Mouse (Mus musculus) hindbrain, embryonic 12.5 days (tissue): Measurements from ENCODE around the gene Wdr70. TPM values are rescaled to one million over a fixed set of nuclear protein-coding genes. Genes with fewer than 3 reads are reported as not detected.
"Not testable (repeated sequence)": the region's sequence is repeated elsewhere in the genome, so short reads cannot be mapped to it uniquely, and the experiment has no call there.

Experiments used
- ATAC-seq: fragments of 200-750 bp; cut with Nextera tagmentation; 2 replicates; pipeline ENCODE4 v1.8.0; 2017; ENCODE audit warnings: moderate TSS enrichment; ENCODE audit not compliant: low FRiP score
- H3K27ac ChIP-seq: fragments of 300-500 bp; sonication (generic); 2 replicates; pipeline ENCODE4 v1.5.1; 2016; ENCODE audit warnings: mild to moderate bottlenecking
- H3K27me3 ChIP-seq: fragments of 300-500 bp; sonication (generic); 2 replicates; pipeline ENCODE4 v1.6.1; 2016; ENCODE audit warnings: mild to moderate bottlenecking
- H3K36me3 ChIP-seq: fragments of 300-500 bp; sonication (generic); 2 replicates; pipeline ENCODE4 v1.6.1; 2016; ENCODE audit warnings: mild to moderate bottlenecking
- H3K4me1 ChIP-seq: fragments of 300-500 bp; sonication (generic); 2 replicates; pipeline ENCODE4 v1.6.1; 2016
- H3K4me2 ChIP-seq: fragments of 300-500 bp; sonication (generic); replicated peaks from 2 replicates; pipeline ENCODE4 v1.6.1; 2016; ENCODE audit warnings: mild to moderate bottlenecking
- H3K4me3 ChIP-seq: fragments of 300-500 bp; sonication (generic); 2 replicates; pipeline ENCODE4 v1.5.1; 2016; ENCODE audit warnings: mild to moderate bottlenecking
- H3K9ac ChIP-seq: fragments of 300-500 bp; sonication (generic); 2 replicates; pipeline ENCODE4 v1.6.1; 2016; ENCODE audit warnings: mild to moderate bottlenecking, moderate library complexity
- H3K9me3 ChIP-seq: fragments of 300-500 bp; sonication (generic); replicated peaks from 2 replicates; pipeline ENCODE4 v1.6.1; 2016; ENCODE audit warnings: mild to moderate bottlenecking
- WGBS: fragments of 180-500 bp; shearing (Covaris S2); methylation state at CpG from one replicate; pipeline ENCODE4 v1.1.7; 2016; 5-methylcytosine and 5-hydroxymethylcytosine counted together
- polyA plus RNA-seq: library from polyadenylated mRNA; unstranded; fragments of >200 nt; fragmentation: Nextera tagmentation; extraction: Ambion mirVana; gene quantifications from 2 replicates; pipeline ENCODE4 v1.2.1, GENCODE M21; 2016

Gene Wdr70
- polyA plus RNA-seq, 1 experiment from 2014 or later, result 64.4 TPM

DNA sequence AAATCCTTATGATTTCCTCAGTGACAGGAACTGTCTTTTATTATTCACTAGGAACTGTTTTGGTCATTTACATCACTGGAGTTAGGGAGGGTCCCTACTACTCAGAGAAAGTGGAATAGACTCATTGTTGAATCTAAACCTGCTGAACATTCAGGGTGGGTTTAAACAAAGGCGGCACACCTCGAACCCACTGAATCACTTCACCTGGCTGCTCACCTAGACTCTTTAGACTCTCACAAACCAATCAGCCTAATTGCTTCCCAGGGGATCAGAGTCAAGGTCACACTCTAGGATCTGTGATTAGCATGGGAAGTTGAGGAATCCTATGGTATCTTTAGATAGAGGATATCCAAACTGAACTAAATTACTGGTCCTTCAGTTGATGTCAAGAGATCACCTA is 8.3 kb downstream of the Wdr70 start:
- Histone ChIP-seq H3K9ac (no peak overlapping the region), H3K4me2 (no peak overlapping the region), H3K4me3 (no peak overlapping the region), H3K27me3 (no peaks in the 10 kb centered on the region), H3K4me1 (no peaks in the 10 kb centered on the region), H3K27ac (no peak overlapping the region), H3K36me3 (peaks cover 38% of the 10 kb centered on the region), H3K9me3 (no peaks in the 10 kb centered on the region)
- ATAC-seq, result no peak
- WGBS, result 94% methylated on average over 2 of the region's 2 CpGs

GRCm38 (mm10) chr15:8088715-8089114 is 10.3 kb downstream of the Wdr70 start:
- H3K27me3 ChIP-seq, result no peaks in the 10 kb centered on the region
- H3K9ac ChIP-seq, result no peak overlapping the region
- no peak overlapping the region for H3K27ac ChIP-seq
- no peaks in the 10 kb centered on the region for H3K4me1 ChIP-seq
- peaks cover 25% of the 10 kb centered on the region for H3K36me3 ChIP-seq
- H3K9me3 ChIP-seq, result no peaks in the 10 kb centered on the region
- no peak for ATAC-seq
- 91% methylated on average over 3 of the region's 3 CpGs for WGBS
- no peak overlapping the region for H3K4me3 ChIP-seq
- H3K4me2 ChIP-seq, result no peak overlapping the region

DNA sequence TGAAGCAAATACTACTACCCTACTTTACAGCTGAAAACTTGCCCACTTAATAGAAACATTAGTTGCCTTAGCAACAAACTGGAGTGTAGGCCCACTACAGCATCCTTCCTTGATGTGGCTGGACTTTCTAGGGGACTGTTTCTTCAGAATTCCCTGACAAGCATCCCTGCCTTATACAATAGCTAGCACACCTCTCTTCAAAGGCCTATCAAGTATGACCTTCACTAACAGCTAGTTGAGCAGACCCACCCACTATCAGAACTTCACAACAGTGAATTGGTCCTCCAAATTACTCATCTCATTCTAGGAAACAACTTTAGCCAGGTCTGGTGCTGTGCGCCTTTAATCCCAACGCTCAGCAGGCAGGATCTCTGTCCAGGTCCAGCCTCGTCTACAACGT is 11.7 kb downstream of the Wdr70 start:
- Histone ChIP-seq H3K27me3 (no peaks in the 10 kb centered on the region), H3K4me2 (no peak overlapping the region), H3K9ac (no peak overlapping the region), H3K4me1 (no peaks in the 10 kb centered on the region), H3K36me3 (peaks cover 17% of the 10 kb centered on the region), H3K9me3 (no peaks in the 10 kb centered on the region), H3K4me3 (no peak overlapping the region), H3K27ac (no peak overlapping the region)
- 91% methylated on average over 4 of the region's 4 CpGs for WGBS
- no peak for ATAC-seq

DNA sequence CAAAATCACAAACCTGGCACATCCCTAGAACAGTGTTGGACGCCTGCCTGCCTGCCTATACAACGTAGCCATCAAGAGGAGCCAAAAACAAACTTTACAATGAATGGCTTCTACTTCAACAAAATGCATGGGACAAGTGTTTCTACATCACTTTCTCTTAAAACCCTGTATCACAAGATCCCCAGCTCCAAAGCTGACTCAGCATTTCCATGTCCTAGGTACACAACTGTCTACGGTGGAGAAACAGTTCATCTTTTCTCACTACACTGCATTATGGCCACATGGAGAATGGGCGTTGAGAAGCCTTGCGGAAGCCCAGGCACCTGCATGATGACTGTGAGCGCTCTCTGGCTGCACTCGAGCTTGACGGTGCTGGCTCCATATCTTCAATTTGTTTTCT is 16.9 kb downstream of the Wdr70 start:
- Histone ChIP-seq H3K9me3 (no peaks in the 10 kb centered on the region), H3K27ac (no peak overlapping the region), H3K9ac (no peak overlapping the region), H3K27me3 (no peaks in the 10 kb centered on the region), H3K4me2 (no peak overlapping the region), H3K4me1 (no peaks in the 10 kb centered on the region), H3K36me3 (peaks cover 24% of the 10 kb centered on the region), H3K4me3 (no peak overlapping the region)
- 95% methylated on average over 8 of the region's 8 CpGs for WGBS
- no peak for ATAC-seq

DNA sequence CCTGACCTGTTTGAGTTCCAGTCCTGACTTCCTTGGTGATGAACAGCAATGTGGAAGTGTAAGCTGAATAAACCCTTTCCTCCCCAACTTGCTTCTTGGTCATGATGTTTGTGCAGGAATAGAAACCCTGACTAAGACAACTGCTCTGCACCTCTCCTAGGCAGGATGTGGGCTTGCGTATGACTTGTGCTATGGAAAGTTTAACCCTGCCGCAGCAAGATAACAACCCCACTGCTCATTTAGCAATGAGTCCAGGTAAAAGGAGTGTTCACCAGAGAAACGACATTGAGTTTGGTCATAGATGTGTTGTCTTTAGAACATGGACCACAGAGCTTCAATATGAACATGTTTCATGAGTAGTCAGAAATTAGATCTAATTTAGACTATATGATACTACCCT is 25.9 kb downstream of the Wdr70 start:
- peaks cover 46% of the 10 kb centered on the region for H3K36me3 ChIP-seq
- not testable (repeated sequence) for H3K27me3 ChIP-seq, H3K27ac ChIP-seq, H3K9me3 ChIP-seq, ATAC-seq, H3K9ac ChIP-seq, H3K4me1 ChIP-seq, H3K4me3 ChIP-seq, H3K4me2 ChIP-seq
- WGBS, result 98% methylated on average over 3 of the region's 3 CpGs

- Histone ChIP-seq H3K27ac (no peak overlapping the region), H3K4me1 (no peaks in the 10 kb centered on the region), H3K9me3 (no peaks in the 10 kb centered on the region), H3K4me2 (no peak overlapping the region), H3K4me3 (no peak overlapping the region), H3K27me3 (no peaks in the 10 kb centered on the region), H3K36me3 (peaks cover 14% of the 10 kb centered on the region), H3K9ac (no peak overlapping the region)
- no peak for ATAC-seq
- WGBS, result 86% methylated on average over 6 of the region's 6 CpGs
These were observed 33.8 kb downstream of the Wdr70 start for GRCm38 (mm10) chr15:8065221-8065620.

GRCm38 (mm10) chr15:8051177-8051576 is 47.8 kb downstream of the Wdr70 start:
- no peak overlapping the region for H3K27ac ChIP-seq
- no peak overlapping the region for H3K4me2 ChIP-seq
- ATAC-seq, result no peak
- H3K9me3 ChIP-seq, result no peaks in the 10 kb centered on the region
- no peak overlapping the region for H3K9ac ChIP-seq
- H3K27me3 ChIP-seq, result no peaks in the 10 kb centered on the region
- no peaks in the 10 kb centered on the region for H3K4me1 ChIP-seq
- peaks cover 13% of the 10 kb centered on the region for H3K36me3 ChIP-seq
- no peak overlapping the region for H3K4me3 ChIP-seq
- WGBS, result 90% methylated on average over 3 of the region's 3 CpGs

GRCm38 (mm10) chr15:8039834-8040233 is 59.2 kb downstream of the Wdr70 start:
- no peaks in the 10 kb centered on the region for H3K4me1 ChIP-seq
- no peak overlapping the region for H3K4me2 ChIP-seq
- no peaks in the 10 kb centered on the region for H3K9me3 ChIP-seq
- no peaks in the 10 kb centered on the region for H3K27me3 ChIP-seq
- H3K9ac ChIP-seq, result no peak overlapping the region
- H3K27ac ChIP-seq, result no peak overlapping the region
- no peak for ATAC-seq
- peaks cover 14% of the 10 kb centered on the region; the same call in 1 of the 2 replicates for H3K36me3 ChIP-seq
- no peak overlapping the region for H3K4me3 ChIP-seq
- WGBS, result 74% methylated on average over 4 of the region's 4 CpGs

DNA sequence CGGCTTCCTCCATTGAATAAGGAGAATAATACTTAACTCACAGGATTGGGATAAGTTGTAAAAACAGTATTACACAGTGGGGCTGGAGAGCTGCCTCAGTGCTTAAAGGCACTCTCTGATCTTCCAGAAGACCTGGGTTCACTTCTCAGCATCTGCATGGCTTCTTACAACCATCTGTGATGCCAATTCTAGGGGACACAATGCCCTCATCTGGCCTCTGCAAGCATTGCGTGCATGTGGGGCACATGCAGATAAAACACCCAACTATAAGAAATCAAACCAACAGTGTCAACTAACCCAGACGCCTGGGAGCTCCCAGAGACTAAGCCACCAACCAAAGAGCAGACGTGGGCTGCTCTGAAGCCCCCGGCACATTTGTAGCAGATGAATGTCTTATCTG is 60.6 kb downstream of the Wdr70 start:
- H3K36me3 ChIP-seq, result peaks cover 14% of the 10 kb centered on the region; the same call in 1 of the 2 replicates
- H3K4me2 ChIP-seq, result no peak overlapping the region
- WGBS, result 90% methylated on average over 5 of the region's 5 CpGs
- no peaks in the 10 kb centered on the region for H3K9me3 ChIP-seq
- no peak overlapping the region for H3K4me3 ChIP-seq
- no peak overlapping the region for H3K9ac ChIP-seq
- no peak for ATAC-seq
- H3K27me3 ChIP-seq, result no peaks in the 10 kb centered on the region
- H3K4me1 ChIP-seq, result no peaks in the 10 kb centered on the region
- no peak overlapping the region for H3K27ac ChIP-seq

DNA sequence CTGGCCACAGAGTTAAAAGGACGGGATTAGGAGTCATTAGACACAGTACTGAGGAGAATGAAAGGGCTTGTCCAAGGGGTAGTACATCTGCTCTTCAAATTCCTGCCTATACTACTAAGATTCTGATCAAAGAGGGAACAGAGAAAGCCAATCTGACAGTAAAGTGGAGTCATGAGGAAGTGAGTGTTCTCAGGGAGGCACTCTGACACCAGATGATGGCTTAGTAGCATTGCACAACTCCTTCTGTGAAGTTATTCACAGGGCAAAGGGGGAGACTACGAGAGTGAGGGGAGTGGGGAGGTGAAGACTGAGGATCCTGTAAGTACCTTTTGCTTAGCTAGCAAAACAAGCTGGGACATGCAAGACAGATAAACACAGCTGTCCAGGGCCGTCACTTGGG is 61.2 kb downstream of the Wdr70 start:
- H3K4me3 ChIP-seq, result no peak overlapping the region
- no peak for ATAC-seq

GRCm38 (mm10) chr15:8031211-8031610 is 67.8 kb downstream of the Wdr70 start:
- Histone ChIP-seq H3K27ac (no peak overlapping the region), H3K9me3 (no peaks in the 10 kb centered on the region), H3K9ac (no peak overlapping the region), H3K36me3 (peaks cover 10% of the 10 kb centered on the region; the same call in 1 of the 2 replicates), H3K4me1 (no peaks in the 10 kb centered on the region), H3K4me2 (no peak overlapping the region), H3K27me3 (no peaks in the 10 kb centered on the region), H3K4me3 (no peak overlapping the region)
- 83% methylated on average over 7 of the region's 7 CpGs for WGBS
- ATAC-seq, result no peak

More for the DNA sequence above, 61.2 kb downstream of the Wdr70 start:
- no peak overlapping the region for H3K4me2 ChIP-seq
- H3K36me3 ChIP-seq, result peaks cover 12% of the 10 kb centered on the region; the same call in 1 of the 2 replicates
- H3K9ac ChIP-seq, result no peak overlapping the region
- H3K9me3 ChIP-seq, result no peaks in the 10 kb centered on the region
- H3K27ac ChIP-seq, result no peak overlapping the region
- H3K27me3 ChIP-seq, result no peaks in the 10 kb centered on the region
- no peaks in the 10 kb centered on the region for H3K4me1 ChIP-seq
- WGBS, result 83% methylated on average over 3 of the region's 3 CpGs

- WGBS, result 97% methylated on average over 3 of the region's 3 CpGs
- Histone ChIP-seq H3K9ac (no peak overlapping the region), H3K4me1 (no peaks in the 10 kb centered on the region), H3K27me3 (no peaks in the 10 kb centered on the region), H3K4me2 (no peak overlapping the region), H3K36me3 (peaks cover 10% of the 10 kb centered on the region; the same call in 1 of the 2 replicates), H3K9me3 (no peaks in the 10 kb centered on the region), H3K4me3 (no peak overlapping the region), H3K27ac (no peak overlapping the region)
- no peak for ATAC-seq
These were observed 68.4 kb downstream of the Wdr70 start for GRCm38 (mm10) chr15:8030643-8031042.

- no peaks in the 10 kb centered on the region for H3K4me1 ChIP-seq
- H3K36me3 ChIP-seq, result no peaks in the 10 kb centered on the region
- no peak overlapping the region for H3K4me2 ChIP-seq
- no peak overlapping the region for H3K9ac ChIP-seq
- 91% methylated on average over 2 of the region's 2 CpGs for WGBS
- no peak overlapping the region for H3K4me3 ChIP-seq
- no peaks in the 10 kb centered on the region for H3K9me3 ChIP-seq
- H3K27ac ChIP-seq, result no peak overlapping the region
- ATAC-seq, result no peak
- H3K27me3 ChIP-seq, result no peaks in the 10 kb centered on the region
These were observed 71.5 kb downstream of the Wdr70 start for GRCm38 (mm10) chr15:8027503-8027902.
